Mouse (Mus musculus) heart, embryonic 14.5 days (tissue): ENCODE measurements around the gene Lrrc39. TPM values are rescaled to one million over a fixed set of nuclear protein-coding genes. Genes with fewer than 3 reads are reported as not detected.
A peak's percentile ranks its signal among the peaks of the same experiment; 100 is the strongest.

Experiments
- ATAC-seq: fragments of 200-750 bp; cut with Nextera tagmentation; 2 replicates; pipeline ENCODE4 v1.8.0; 2017; ENCODE audit warnings: low read depth, moderate TSS enrichment; ENCODE audit not compliant: insufficient number of reproducible peaks, insufficient read depth, low FRiP score
- H3K27ac ChIP-seq, 2 experiments: fragments of 200-500 bp in 1 of 2; fragments of 300-500 bp in 1 of 2; sonication (generic) in 1 of 2; replicated peaks in 1 of 2; 2 replicates each; pipeline ENCODE4 v1.5.1; 2012 to 2014; ENCODE audit warnings: low read depth in 2 of 2, low read length in 2 of 2, control low read depth in 1 of 2, mild to moderate bottlenecking in 1 of 2, mixed read lengths in 1 of 2; ENCODE audit not compliant: control insufficient read depth in 1 of 2, insufficient read depth in 1 of 2
- H3K27me3 ChIP-seq: fragments of 300-500 bp; sonication (generic); 2 replicates; pipeline ENCODE4 v1.6.1; 2014; ENCODE audit warnings: mild to moderate bottlenecking, low read length, control low read depth; ENCODE audit not compliant: control insufficient read depth, insufficient read depth
- H3K36me3 ChIP-seq: fragments of 300-500 bp; sonication (generic); 2 replicates; pipeline ENCODE4 v1.6.1; 2014; ENCODE audit warnings: mild to moderate bottlenecking, control low read depth, low read length, mixed read lengths; ENCODE audit not compliant: control insufficient read depth, insufficient read depth
- H3K4me1 ChIP-seq, 2 experiments: fragments of 200-500 bp in 1 of 2; fragments of 300-500 bp in 1 of 2; sonication (generic) in 1 of 2; 2 replicates each; pipeline ENCODE4 v1.6.1; 2012 to 2014; ENCODE audit warnings: low read length in 2 of 2, control low read depth in 1 of 2, mixed read lengths in 1 of 2; ENCODE audit not compliant: control insufficient read depth in 2 of 2, insufficient read depth in 2 of 2
- H3K4me2 ChIP-seq: fragments of 300-500 bp; sonication (generic); 2 replicates; pipeline ENCODE4 v1.6.1; 2014; ENCODE audit warnings: mild to moderate bottlenecking, low read length
- H3K4me3 ChIP-seq, 2 experiments: fragments of 200-500 bp in 1 of 2; fragments of 300-500 bp in 1 of 2; sonication (generic) in 1 of 2; 2 replicates each; pipeline ENCODE4 v1.5.1; 2012 to 2014; ENCODE audit warnings: low read length in 2 of 2, mild to moderate bottlenecking in 2 of 2, control low read depth in 1 of 2, low read depth in 1 of 2, moderate library complexity in 1 of 2; ENCODE audit not compliant: control insufficient read depth in 1 of 2, insufficient read depth in 1 of 2
- H3K9ac ChIP-seq: fragments of 300-500 bp; sonication (generic); 2 replicates; pipeline ENCODE4 v1.6.1; 2014; ENCODE audit warnings: mild to moderate bottlenecking, low read length
- H3K9me3 ChIP-seq: fragments of 300-500 bp; sonication (generic); 2 replicates; pipeline ENCODE4 v1.6.1; 2016; ENCODE audit warnings: low read length, control low read depth; ENCODE audit not compliant: control insufficient read depth
- WGBS: fragments of 180-500 bp; shearing (Covaris S2); extraction: QIAGEN DNeasy Blood & Tissue Kit; methylation state at CpG from one replicate; pipeline ENCODE4 v1.1.7; 2014; 5-methylcytosine and 5-hydroxymethylcytosine counted together
- polyA plus RNA-seq: library from polyadenylated mRNA; unstranded; fragments of >200 nt; fragmentation: Nextera tagmentation; extraction: Ambion mirVana; gene quantifications from 2 replicates; pipeline ENCODE4 v1.2.1, GENCODE M21; 2014

Gene Lrrc39
- polyA plus RNA-seq, 1 experiment from 2014 or later = 44.7 TPM

- H3K4me1 ChIP-seq = peaks cover 0 to 10% of the 10 kb centered on the region in 2 experiments; a peak in 2 of 4 replicates
- ATAC-seq = peak; percentile 45
- H3K27ac ChIP-seq = peak overlapping the region; percentile 75 to 83
- no peaks in the 10 kb centered on the region for H3K27me3 ChIP-seq
- H3K36me3 ChIP-seq = peaks cover 31% of the 10 kb centered on the region
- H3K4me2 ChIP-seq = peak overlapping the region; percentile 67
- peak overlapping the region; percentile 82 to 95 for H3K4me3 ChIP-seq
- H3K9ac ChIP-seq = peak overlapping the region; percentile 88
- H3K9me3 ChIP-seq = no peaks in the 10 kb centered on the region
- WGBS = 2% methylated on average over 22 of the region's 22 CpGs
Measured at GRCm38 (mm10) chr3:116594076-116594727, 31.4 kb downstream of the Lrrc39 start.

GRCm38 (mm10) chr3:116594728-116595602, 32.2 kb downstream of the Lrrc39 start, which contains the start of gene Sass6:
Gene Sass6, plus strand, starts transcription at chr3:116594982.
- H3K9me3 ChIP-seq = no peaks in the 10 kb centered on the region
- peak within 1 kb of the TSS; percentile 88 for H3K9ac ChIP-seq
- peak within 1 kb of the TSS; percentile 82 to 95 for H3K4me3 ChIP-seq
- H3K4me1 ChIP-seq = peaks cover 0 to 10% of the 10 kb centered on the region in 2 experiments; a peak in 2 of 4 replicates
- under 1% methylated on average over 65 of the region's 65 CpGs for WGBS
- peak within 1 kb of the TSS; percentile 79 for H3K4me2 ChIP-seq
- peaks cover 23% of the 10 kb centered on the region for H3K36me3 ChIP-seq
- H3K27me3 ChIP-seq = no peaks in the 10 kb centered on the region
- peak; percentile 94 for ATAC-seq
- peak within 1 kb of the TSS; percentile 75 to 83 for H3K27ac ChIP-seq

- Histone ChIP-seq H3K27me3 (no peaks in the 10 kb centered on the region), H3K9me3 (no peaks in the 10 kb centered on the region), H3K4me1 (peaks cover 0 to 10% of the 10 kb centered on the region in 2 experiments; a peak in 2 of 4 replicates), H3K9ac (peak overlapping the region; percentile 88), H3K36me3 (peaks cover 17% of the 10 kb centered on the region), H3K4me2 (peak overlapping the region; percentile 79), H3K27ac (peak overlapping the region in 1 of 2 experiments; percentile 83; a peak in 1 of 4 replicates), H3K4me3 (peak overlapping the region; percentile 82 to 95)
- no peak for ATAC-seq
- 7% methylated on average over 10 of the region's 10 CpGs for WGBS
Measured at GRCm38 (mm10) chr3:116595603-116595991, 32.8 kb downstream of the Lrrc39 start.

- no peaks in the 10 kb centered on the region for H3K27me3 ChIP-seq
- H3K27ac ChIP-seq = no peak overlapping the region
- no peak overlapping the region for H3K4me2 ChIP-seq
- peaks cover 0 to 6% of the 10 kb centered on the region in 2 experiments; a peak in 1 of 4 replicates for H3K4me1 ChIP-seq
- H3K4me3 ChIP-seq = no peak overlapping the region
- peaks cover 7% of the 10 kb centered on the region for H3K36me3 ChIP-seq
- H3K9ac ChIP-seq = no peak overlapping the region
- no peaks in the 10 kb centered on the region for H3K9me3 ChIP-seq
- WGBS = 85% methylated on average over 2 of the region's 2 CpGs
- no peak for ATAC-seq
Measured at GRCm38 (mm10) chr3:116599705-116600104, 36.9 kb downstream of the Lrrc39 start.

DNA sequence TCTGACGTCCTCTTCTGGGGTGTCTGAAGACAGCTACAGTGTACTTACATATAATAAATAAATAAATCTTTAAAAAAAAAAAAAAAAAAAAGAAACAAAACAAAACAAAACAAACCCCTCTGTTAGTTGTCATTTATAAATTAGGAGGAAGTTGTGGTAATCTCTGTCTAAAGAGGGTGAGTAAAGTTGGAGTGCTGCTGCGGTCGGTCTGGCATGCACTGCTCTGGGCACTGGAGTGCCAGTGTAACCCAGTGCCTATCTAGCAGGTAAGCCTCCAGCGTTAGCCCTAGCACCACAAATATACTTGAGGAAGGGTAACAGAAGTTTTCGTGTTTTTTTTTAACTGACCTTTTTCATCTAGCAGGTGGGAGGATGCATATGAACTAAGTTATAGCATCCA, 38.2 kb downstream of the Lrrc39 start:
- H3K9me3 ChIP-seq = no peaks in the 10 kb centered on the region
- no peak for ATAC-seq
- peaks cover 11% of the 10 kb centered on the region for H3K36me3 ChIP-seq
- H3K4me1 ChIP-seq = peaks cover 0 to 1% of the 10 kb centered on the region in 2 experiments; a peak in 1 of 4 replicates
- H3K4me2 ChIP-seq = no peak overlapping the region
- no peak overlapping the region for H3K4me3 ChIP-seq
- 86% methylated on average over 5 of the region's 5 CpGs for WGBS
- no peak overlapping the region for H3K27ac ChIP-seq
- no peaks in the 10 kb centered on the region for H3K27me3 ChIP-seq
- H3K9ac ChIP-seq = no peak overlapping the region

DNA sequence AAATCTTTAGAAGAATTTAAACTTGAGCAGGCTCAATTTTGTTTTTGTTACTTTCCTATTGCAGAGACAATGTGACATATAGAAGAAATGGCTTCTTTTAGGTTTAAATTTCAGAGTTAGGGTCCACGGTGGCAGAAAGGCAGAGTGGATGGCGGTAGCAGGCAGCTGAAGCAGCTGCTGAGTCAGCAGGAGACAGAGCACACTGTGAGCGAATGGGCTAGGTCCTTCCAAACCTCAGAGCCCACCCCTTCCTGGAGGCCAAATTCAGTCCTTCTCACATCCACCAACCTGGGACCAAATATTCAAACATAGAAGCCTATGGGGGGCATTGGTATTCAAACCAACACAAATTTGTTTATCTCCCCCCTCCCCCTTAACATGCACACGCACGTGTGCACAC, 39.0 kb downstream of the Lrrc39 start:
- ATAC-seq = no peak
- no peak overlapping the region for H3K4me2 ChIP-seq
- WGBS = 93% methylated on average over 5 of the region's 5 CpGs
- H3K4me3 ChIP-seq = no peak overlapping the region
- no peaks in the 10 kb centered on the region for H3K27me3 ChIP-seq
- H3K9me3 ChIP-seq = no peaks in the 10 kb centered on the region
- peaks cover 15% of the 10 kb centered on the region for H3K36me3 ChIP-seq
- no peak overlapping the region for H3K9ac ChIP-seq
- H3K4me1 ChIP-seq = no peaks in the 10 kb centered on the region
- no peak overlapping the region for H3K27ac ChIP-seq

DNA sequence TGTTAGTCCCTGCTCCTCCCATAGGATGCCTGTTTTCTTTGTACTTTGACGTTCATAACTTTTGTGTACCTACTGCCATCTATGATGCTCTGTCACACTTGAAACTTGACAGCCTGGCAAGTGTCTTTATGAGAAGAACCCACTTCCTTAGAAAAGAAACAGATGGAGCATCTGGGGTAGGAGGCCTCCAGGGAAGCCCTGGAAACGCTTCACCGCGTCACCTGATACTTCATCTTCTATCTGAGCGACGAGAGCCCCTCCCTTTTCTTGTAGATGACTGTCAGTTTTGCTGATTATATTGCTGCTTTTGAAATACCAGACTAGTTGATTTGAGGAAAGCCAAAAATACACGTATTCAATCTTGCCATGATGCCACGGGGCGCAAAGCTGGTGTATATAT, 41.8 kb downstream of the Lrrc39 start:
- ATAC-seq = no peak
- H3K36me3 ChIP-seq = peaks cover 37% of the 10 kb centered on the region
- H3K9me3 ChIP-seq = no peaks in the 10 kb centered on the region
- no peak overlapping the region for H3K9ac ChIP-seq
- H3K27me3 ChIP-seq = no peaks in the 10 kb centered on the region
- H3K4me1 ChIP-seq = no peaks in the 10 kb centered on the region
- no peak overlapping the region for H3K4me3 ChIP-seq
- 68% methylated on average over 9 of the region's 9 CpGs for WGBS
- H3K27ac ChIP-seq = no peak overlapping the region
- H3K4me2 ChIP-seq = no peak overlapping the region
